Mouse (Mus musculus) lung, adult 18-20 months (tissue): ENCODE measurements at regions not wholly inside any gene's neighbourhood (a gene's known extent, or its start where the extent isn't known, plus 50 kb on each side); places are given as distances from the start of the nearest gene placed in this dataset.

Source experiments
- DNase-seq, 2 experiments: peaks; one replicate each; pipeline ENCODE4 v3.0.0; 2022; ENCODE audit warnings: mixed read lengths in 2 of 2

DNA sequence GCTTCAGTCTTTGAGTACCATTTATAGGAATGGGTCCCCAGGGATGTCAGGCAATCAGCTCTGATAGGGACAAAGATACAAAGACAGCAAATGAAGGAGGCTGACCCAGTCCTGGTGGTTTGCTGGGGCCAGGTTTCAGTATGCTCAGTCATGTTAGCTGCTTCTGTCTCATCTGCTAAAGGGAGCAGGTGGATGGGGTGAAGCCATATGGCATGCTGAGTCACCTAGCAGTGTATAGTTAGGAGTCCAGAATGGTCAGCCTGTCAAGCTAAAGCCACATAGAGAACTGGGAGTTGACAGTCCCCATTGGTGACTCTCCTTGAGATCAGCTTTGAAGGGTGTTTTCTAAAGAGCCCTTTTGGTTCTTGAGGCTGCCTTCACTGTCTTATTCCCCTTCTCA lies 139.4 kb downstream of the Gm15262 start:
- DNase-seq, result no peak

DNA sequence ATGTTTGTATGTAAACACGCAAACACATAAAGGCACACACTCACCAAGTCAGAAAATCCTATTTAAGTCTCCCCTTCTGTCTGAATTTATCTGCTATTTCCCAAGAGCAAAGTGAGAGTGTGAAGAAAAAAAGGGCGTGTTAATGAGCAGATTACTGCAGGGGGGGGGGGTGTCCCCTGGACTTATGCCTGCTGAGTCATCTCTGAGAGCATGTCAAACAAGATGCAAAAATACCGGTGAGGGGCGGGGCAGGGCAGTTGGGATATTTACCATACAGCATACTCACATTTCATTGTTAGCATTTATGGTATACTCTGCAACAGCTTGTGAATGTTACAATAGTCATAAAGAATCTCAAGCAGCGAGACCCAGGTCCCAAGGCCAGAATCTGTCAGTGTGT lies 140.8 kb downstream of the Gm15262 start:
- no peak for DNase-seq

DNA sequence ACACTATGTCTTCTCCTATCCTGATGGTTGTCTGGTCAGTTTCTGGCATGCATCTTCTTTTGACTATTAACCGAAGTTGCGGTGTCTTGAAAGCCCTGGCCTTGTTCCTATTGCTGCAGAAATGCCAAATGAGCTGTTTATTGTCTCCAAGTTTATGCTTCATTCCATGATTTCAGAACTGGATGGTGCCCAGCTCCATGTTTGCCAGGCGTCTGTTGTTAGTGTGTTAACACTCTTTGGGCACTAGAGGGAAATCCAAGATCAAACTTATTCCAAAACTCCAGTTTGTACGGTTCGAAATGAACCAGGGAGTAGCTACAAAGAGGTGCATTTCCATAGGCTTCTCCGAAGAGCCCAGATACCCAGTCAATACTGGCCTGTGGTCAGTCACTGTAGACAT lies 148.1 kb downstream of the Gm15262 start:
- DNase-seq, result peak in 1 of 2 experiments; percentile 1
